Mouse (Mus musculus): ENCODE measurements around the gene Pacsin3.

DNA sequence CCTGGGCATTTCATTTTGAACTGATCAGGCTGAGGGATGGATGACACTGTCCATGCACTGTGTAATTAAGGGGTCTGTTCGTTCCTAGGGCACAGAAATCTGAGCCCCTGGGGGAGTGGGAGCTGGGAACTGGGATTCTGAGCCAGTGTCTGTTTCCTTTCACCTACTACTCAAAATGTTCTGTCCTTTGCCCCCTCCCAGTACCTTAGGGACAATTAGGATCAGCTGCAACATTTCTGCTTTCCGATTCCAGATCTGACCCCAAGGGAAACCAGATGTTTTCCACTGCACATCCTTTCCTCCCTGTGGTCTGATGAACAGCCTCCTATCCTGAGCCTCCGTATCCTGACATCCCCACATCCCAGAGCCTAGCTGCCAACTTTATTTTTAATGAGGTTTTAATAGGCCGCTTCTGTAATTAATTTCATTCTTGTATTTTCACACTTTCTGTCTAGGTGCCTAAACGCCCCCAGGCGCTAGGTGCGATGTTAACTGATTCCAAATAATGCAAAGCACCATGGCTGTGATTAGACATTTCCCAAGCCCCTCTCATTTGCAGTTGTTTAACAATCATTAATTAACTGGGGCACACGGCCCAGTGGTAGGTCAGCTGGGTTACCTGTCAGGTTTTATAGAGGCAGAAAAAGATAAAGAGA lies 901 bp upstream of the Pacsin3 start:
- TF ChIP-seq CTCF (conservative IDR thresholded peaks at IDR 0.05; ENCODE audit: low read length) (no peak), NANOG (IDR thresholded peaks at IDR 0.05; ENCODE audit: borderline replicate concordance, low read length) (no peak), POU5F1 (IDR thresholded peaks at IDR 0.05; ENCODE audit: borderline replicate concordance, low read length) (no peak)

All from E14TG2a.4 (cell line).